Mouse (Mus musculus) embryonic facial prominence, embryonic 10.5 days (tissue): Measurements from ENCODE around the gene Eml4. TPM values are rescaled to one million over a fixed set of nuclear protein-coding genes. Genes with fewer than 3 reads are reported as not detected.

Experiments
- DNase-seq: peaks from one replicate; pipeline ENCODE4 v3.0.0-alpha.2; 2017; ENCODE audit warnings: low spot score
- H3K27ac ChIP-seq: fragments of 300-500 bp; sonication (generic); replicated peaks from 2 replicates; pipeline ENCODE4 v1.5.1; 2016; ENCODE audit warnings: mild to moderate bottlenecking
- H3K27me3 ChIP-seq: fragments of 300-500 bp; sonication (generic); replicated peaks from 2 replicates; pipeline ENCODE4 v1.6.1; 2016; ENCODE audit warnings: low read depth, mild to moderate bottlenecking; ENCODE audit not compliant: poor library complexity, severe bottlenecking
- H3K36me3 ChIP-seq: fragments of 300-500 bp; sonication (generic); replicated peaks from 2 replicates; pipeline ENCODE4 v1.6.1; 2016; ENCODE audit warnings: mild to moderate bottlenecking, moderate library complexity
- H3K4me1 ChIP-seq: fragments of 300-500 bp; sonication (generic); 2 replicates; pipeline ENCODE4 v1.6.1; 2016
- H3K4me3 ChIP-seq: fragments of 300-500 bp; sonication (generic); 2 replicates; pipeline ENCODE4 v1.5.1; 2016; ENCODE audit warnings: mild to moderate bottlenecking, moderate library complexity
- H3K9me3 ChIP-seq: fragments of 300-500 bp; sonication (generic); 2 replicates; pipeline ENCODE4 v1.6.1; 2016; ENCODE audit warnings: mild to moderate bottlenecking
- WGBS: fragments of 180-500 bp; shearing (Covaris S2); methylation state at CpG from one replicate; pipeline ENCODE4 v1.1.7; 2016; 5-methylcytosine and 5-hydroxymethylcytosine counted together
- polyA plus RNA-seq: library from polyadenylated mRNA; unstranded; fragments of >200 nt; fragmentation: Nextera tagmentation; extraction: Ambion mirVana; gene quantifications from 2 replicates; pipeline ENCODE4 v1.2.1, GENCODE M21; 2016

The Eml4 gene
- polyA plus RNA-seq, 1 experiment from 2014 or later: 56.0 TPM

- H3K27ac ChIP-seq: peak overlapping the region; percentile 81
Observed at GRCm38 (mm10) chr17:83322621-83323335, 28.0 kb upstream of the Eml4 start.

DNA sequence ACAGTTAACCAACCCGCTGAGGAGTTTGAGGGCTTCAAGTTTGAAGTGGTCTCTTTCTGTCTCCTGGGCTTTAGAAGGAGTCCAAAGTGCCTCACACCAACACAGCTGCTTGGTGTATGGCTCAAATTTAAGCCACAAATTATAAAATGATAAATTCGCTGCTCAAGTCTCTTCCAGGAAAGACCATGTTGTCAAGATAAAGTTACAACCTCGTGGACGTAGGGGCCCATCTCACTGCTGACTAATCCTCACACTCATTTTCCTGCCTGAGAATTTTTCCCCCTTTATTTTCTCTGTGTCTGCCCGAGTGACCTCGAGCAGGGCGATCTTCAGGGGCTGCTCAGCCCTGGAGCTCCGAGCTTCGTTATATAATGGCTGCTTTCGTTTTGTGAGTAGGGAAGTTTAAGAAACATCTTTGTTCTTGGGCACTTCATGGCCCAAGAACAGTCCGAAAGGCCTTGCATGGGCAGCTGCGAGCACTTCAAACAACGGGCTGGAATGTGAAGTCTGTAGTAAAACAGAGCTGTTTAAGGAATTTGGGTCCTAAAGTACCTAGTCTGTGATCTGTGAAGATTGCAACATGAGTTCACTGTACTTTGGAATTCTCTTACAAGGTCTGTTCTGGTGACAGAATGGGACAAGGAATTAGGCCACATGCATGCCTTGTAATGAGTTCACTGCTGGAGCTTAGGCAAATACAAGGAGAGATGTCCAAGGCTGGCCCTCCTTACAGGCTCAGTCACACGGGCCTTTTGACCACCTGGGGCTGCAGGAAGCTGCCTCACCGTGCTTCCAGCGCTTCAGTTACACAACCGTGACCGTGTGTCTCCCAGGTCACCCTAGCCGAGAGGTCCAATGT lies 27.1 kb upstream of the Eml4 start:
- no peak for DNase-seq
- H3K36me3 ChIP-seq: no peaks in the 10 kb centered on the region
- H3K27ac ChIP-seq: peak overlapping the region; percentile 81
- H3K27me3 ChIP-seq: no peaks in the 10 kb centered on the region
- WGBS: 52% methylated on average over 19 of the region's 19 CpGs
- H3K9me3 ChIP-seq: peaks cover 9% of the 10 kb centered on the region; the same call in 1 of the 2 replicates
- peaks cover 25% of the 10 kb centered on the region for H3K4me1 ChIP-seq
- H3K4me3 ChIP-seq: no peak overlapping the region

More at GRCm38 (mm10) chr17:83322621-83323335, 28.0 kb upstream of the Eml4 start:
- Histone ChIP-seq H3K36me3 (no peaks in the 10 kb centered on the region), H3K4me1 (peaks cover 25% of the 10 kb centered on the region), H3K9me3 (peaks cover 14% of the 10 kb centered on the region; the same call in 1 of the 2 replicates), H3K27me3 (no peaks in the 10 kb centered on the region), H3K4me3 (peak overlapping the region; percentile 51)
- peak; percentile 58 for DNase-seq
- WGBS: 15% methylated on average over 25 of the region's 25 CpGs

DNA sequence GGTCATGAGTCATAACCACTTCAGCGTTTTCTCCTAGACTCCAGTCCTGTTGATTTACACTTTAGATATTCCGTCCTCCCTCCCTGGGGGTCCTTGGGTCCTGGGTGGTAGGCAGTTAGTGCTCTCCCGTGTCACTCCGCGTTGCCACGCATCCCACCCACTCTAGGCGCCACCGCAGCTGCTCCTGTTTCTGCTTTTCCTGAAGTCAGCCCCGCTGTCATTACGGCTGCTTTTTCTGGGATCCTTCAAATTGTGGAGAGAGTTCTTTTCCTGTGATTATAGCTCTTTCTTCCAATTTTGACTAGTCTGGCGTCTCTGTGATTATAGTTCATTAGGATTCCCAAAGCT lies 26.5 kb upstream of the Eml4 start:
- 0 out of 2 replicates have a peak, but pooled peaks cover 4% of the 10 kb centered on the region for H3K9me3 ChIP-seq
- H3K27ac ChIP-seq: no peak overlapping the region; the same call in 1 of the 2 replicates
- peaks cover 26% of the 10 kb centered on the region for H3K4me1 ChIP-seq
- 78% methylated on average over 11 of the region's 11 CpGs for WGBS
- H3K4me3 ChIP-seq: no peak overlapping the region
- H3K36me3 ChIP-seq: no peaks in the 10 kb centered on the region
- DNase-seq: no peak
- no peaks in the 10 kb centered on the region for H3K27me3 ChIP-seq

DNA sequence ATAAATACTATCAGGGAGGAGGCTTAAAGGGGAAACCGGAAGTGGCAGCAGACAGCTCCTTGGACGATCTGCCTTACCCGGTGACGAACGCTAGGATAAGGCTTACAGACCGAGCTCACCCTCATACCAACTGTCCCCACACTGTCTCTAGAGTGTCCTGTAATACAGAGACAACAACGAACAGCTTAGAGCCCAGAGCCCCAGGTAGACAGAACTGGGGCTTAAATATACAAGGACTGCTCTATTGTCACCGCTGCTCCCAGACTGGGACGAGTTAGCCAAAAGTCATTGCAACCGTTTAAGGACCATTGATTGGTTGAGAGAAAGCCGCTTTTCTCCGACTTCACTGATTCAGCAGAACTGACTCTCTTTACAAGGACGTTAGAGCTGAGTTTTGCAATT lies 15.5 kb upstream of the Eml4 start:
- H3K27ac ChIP-seq: no peak overlapping the region
- WGBS: 50% methylated on average over 13 of the region's 13 CpGs
- H3K36me3 ChIP-seq: no peaks in the 10 kb centered on the region
- peaks cover 5% of the 10 kb centered on the region for H3K4me1 ChIP-seq
- H3K9me3 ChIP-seq: no peaks in the 10 kb centered on the region
- peak overlapping the region; percentile 25; the same call in 1 of the 2 replicates for H3K4me3 ChIP-seq
- H3K27me3 ChIP-seq: no peaks in the 10 kb centered on the region; the same call in 1 of the 2 replicates
- peak; percentile 8 for DNase-seq

DNA sequence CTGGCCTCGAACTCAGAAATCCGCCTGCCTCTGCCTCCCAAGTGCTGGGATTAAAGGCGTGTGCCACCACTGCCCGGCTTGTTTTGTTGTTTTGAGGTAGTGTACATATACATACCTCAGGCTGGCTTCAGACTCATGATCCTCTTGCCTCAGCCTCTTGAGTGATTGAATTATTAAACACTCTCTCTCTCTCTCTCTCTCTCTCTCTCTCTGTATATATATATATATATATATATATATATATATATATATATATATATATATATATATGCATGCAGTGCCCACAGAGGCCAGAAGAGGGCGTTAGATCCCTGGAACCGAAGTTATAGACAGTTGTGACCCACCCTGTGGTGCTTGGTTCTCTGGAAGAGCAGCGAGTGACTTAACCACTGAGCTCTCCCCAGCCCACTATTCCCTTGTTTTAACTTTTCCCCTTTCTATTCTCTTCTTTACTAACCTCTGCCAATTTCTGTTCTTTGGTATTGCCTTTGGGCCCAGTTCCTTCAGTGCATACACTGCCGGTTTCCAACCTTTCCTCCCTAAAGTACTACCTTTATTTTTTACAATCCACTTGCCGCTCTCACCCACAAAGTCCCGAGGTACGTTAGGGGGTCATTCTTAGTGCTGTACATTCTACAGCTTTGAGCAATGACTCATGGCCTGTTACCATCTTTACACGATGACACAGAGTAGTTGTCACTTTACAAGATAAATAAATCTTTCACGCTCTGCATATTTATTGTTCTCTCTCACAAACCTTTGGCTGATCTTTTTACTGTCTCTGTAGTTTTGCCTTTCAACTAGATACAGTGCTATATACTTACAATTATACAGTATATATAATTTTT lies 13.5 kb upstream of the Eml4 start:
- H3K9me3 ChIP-seq: no peaks in the 10 kb centered on the region
- peak; percentile 8 for DNase-seq
- no peaks in the 10 kb centered on the region for H3K36me3 ChIP-seq
- H3K27ac ChIP-seq: no peak overlapping the region
- peaks cover 21% of the 10 kb centered on the region for H3K4me1 ChIP-seq
- no peak overlapping the region for H3K4me3 ChIP-seq
- H3K27me3 ChIP-seq: no peaks in the 10 kb centered on the region; the same call in 1 of the 2 replicates
- 80% methylated on average over 13 of the region's 13 CpGs for WGBS

- Histone ChIP-seq H3K4me3 (no peak overlapping the region), H3K36me3 (no peaks in the 10 kb centered on the region), H3K4me1 (peaks cover 24% of the 10 kb centered on the region), H3K9me3 (no peaks in the 10 kb centered on the region), H3K27ac (no peak overlapping the region), H3K27me3 (no peaks in the 10 kb centered on the region)
- DNase-seq: peak; percentile 8
- WGBS: 80% methylated on average over 13 of the region's 13 CpGs
Observed at GRCm38 (mm10) chr17:83339368-83340085, 11.2 kb upstream of the Eml4 start.

DNA sequence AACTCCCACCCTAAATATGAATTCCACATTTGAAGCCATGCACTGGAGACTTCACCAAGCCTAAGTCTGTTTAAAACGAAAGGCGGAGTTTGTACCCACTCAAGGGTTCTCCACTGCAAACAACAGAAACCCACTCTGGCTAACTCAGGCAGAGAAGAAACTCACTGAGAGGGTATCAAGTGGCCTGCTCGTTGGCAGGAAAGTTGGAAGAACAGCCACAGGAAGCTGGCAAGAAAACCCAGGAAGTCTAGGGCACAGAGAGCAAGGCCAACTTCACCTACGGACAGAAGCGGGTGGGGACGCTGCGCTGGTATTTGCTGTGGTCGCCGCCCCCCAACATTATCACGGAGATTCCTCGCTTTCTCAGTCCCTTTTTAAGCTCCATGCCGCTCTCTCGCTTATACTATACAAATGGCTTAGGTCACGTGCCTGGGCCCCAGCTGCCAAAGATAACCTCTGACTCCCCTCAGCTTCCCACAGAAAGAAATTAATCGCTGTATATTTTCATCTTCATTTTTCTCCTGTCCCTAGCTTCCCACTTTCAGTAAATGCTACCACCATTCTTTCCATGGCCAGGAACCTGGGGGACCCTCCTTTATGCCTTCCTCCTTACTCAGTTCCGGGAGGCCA lies 9.7 kb upstream of the Eml4 start:
- Histone ChIP-seq H3K36me3 (no peaks in the 10 kb centered on the region), H3K4me1 (peaks cover 18% of the 10 kb centered on the region), H3K27me3 (no peaks in the 10 kb centered on the region), H3K9me3 (no peaks in the 10 kb centered on the region), H3K27ac (no peak overlapping the region), H3K4me3 (no peak overlapping the region)
- WGBS: 77% methylated on average over 16 of the region's 16 CpGs
- peak; percentile 6 for DNase-seq

DNA sequence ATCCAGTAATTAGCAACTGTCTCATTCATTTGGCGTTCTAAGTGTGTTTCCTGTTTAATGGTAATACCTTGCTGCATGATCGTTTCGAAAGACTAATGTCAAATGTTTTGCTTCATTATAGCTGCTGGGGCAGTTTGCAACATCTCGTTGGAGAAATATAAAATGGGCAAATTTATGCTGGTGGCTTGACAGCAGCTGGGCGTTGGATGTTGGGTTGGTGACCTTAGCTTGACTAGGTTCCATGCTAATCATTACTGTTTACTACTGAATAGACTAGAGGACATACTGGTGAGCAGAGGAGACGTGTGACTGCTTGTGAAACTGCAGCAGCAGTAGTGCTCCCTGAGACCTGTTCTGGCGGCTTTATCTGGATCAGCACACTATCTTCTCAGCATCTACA lies 6.5 kb upstream of the Eml4 start:
- H3K9me3 ChIP-seq: no peaks in the 10 kb centered on the region
- no peaks in the 10 kb centered on the region for H3K36me3 ChIP-seq
- no peak overlapping the region for H3K27ac ChIP-seq
- WGBS: 84% methylated on average over 7 of the region's 7 CpGs
- H3K4me1 ChIP-seq: peaks cover 18% of the 10 kb centered on the region
- no peak overlapping the region for H3K4me3 ChIP-seq
- no peaks in the 10 kb centered on the region for H3K27me3 ChIP-seq
- DNase-seq: no peak

DNA sequence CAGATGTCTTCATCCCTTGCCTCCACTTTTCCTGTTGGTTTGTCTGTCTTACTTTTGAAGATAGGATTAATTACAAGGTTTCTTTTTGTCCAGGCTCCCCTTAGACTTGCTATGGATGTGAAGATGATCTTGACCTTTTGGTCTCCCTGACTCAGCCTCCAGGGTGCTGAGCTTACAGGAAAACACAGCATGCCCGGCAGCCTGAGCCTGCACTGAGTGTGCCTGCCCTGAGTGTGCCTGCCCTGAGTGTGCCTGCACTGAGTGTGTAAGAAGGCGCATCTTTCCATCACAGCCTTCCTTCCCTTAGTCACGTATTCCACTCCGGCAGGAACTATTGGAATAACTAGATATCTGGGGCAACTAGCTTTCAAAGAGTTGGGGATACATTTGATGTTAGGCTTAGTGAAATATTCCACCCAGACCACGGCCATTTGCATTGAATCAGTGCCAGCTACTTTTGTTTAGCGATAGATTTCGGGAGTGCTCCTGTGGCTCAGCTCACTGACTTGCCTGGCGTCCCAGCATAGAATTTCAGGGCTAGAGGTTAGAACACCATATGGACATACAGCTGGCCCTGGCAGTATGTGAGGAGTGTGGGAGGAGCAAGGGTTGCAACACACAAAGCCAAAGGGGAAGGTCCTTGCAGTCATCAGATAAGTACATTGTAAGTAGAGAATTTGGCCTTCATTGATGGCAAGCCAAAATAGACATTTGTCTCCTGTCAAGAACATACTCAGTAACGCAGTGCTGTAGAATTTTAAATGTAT lies 2.5 kb upstream of the Eml4 start:
- Histone ChIP-seq H3K27me3 (no peaks in the 10 kb centered on the region), H3K4me3 (no peak overlapping the region), H3K27ac (no peak overlapping the region), H3K36me3 (no peaks in the 10 kb centered on the region), H3K4me1 (peaks cover 24% of the 10 kb centered on the region), H3K9me3 (no peaks in the 10 kb centered on the region)
- DNase-seq: no peak
- WGBS: 94% methylated on average over 9 of the region's 9 CpGs

DNA sequence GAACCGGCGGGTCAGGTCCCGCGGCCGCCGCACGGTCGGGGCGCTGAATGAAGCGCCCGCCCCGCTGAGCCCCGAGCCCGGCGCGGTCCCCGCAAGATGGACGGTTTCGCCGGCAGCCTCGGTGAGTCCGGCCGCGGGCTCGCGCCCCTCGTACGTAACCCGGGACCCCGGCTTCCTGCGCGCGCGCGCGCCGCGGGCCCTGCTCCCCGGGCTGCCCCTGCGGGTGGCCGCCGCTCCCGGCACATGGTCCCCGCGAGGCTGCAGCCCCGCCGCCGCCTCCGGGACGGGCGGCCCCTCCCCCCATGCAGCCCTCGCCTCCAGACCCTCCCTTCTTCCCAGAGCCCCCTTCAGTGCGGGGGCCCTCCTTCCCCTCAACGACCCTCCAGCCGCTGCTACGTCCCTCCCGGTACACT lies 394 bp downstream of the Eml4 start:
- H3K4me1 ChIP-seq: peaks cover 37% of the 10 kb centered on the region
- peak; percentile 72 for DNase-seq
- peak overlapping the region; percentile 97 for H3K27ac ChIP-seq
- under 1% methylated on average over 50 of the region's 57 CpGs for WGBS
- no peaks in the 10 kb centered on the region for H3K27me3 ChIP-seq
- H3K4me3 ChIP-seq: peak overlapping the region; percentile 96
- H3K9me3 ChIP-seq: no peaks in the 10 kb centered on the region
- H3K36me3 ChIP-seq: no peaks in the 10 kb centered on the region
